Mouse (Mus musculus) c-Kit-positive CD71-negative TER-119-negative erythroid progenitor cells, embryonic 14.5 days (primary cell): ENCODE measurements around the gene Gm21721.
"Not testable (repeated sequence)": the region's sequence is repeated elsewhere in the genome, so short reads cannot be mapped to it uniquely, and the experiment has no call there.

Experiments
- DNase-seq: peaks from one replicate; pipeline ENCODE4 v3.0.0-alpha.2; 2013; ENCODE audit warnings: low read depth

The Gm21721 gene

DNA sequence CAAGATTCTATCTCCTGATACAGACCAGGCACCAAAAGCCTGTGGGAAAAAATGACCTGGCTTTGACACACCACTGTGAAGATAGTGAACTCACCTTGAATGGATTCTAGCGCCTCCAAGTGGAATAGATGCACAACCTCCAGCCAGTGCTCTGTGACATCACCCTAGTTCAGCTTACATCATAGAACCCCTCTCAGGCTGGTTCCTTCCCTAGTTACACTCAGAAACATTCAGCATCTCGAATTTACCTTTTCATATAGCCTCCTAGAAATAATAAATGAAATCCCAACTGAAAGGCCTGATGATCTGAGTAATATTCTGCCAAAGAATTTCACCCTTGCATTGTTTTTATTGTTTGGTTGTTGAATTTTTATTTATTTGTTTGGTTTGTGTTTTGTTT lies at the start of gene Gm21721:
Gene Gm21721, minus strand, starts transcription at position 101 of the 400 bp plus-strand sequence.
- not testable (repeated sequence) for DNase-seq
